Mouse (Mus musculus) forebrain, embryonic 15.5 days (tissue): ENCODE measurements around the gene Tmem235. TPM values are rescaled to one million over a fixed set of nuclear protein-coding genes. Genes with fewer than 3 reads are reported as not detected.
"Not testable (repeated sequence)": the region's sequence is repeated elsewhere in the genome, so short reads cannot be mapped to it uniquely, and the experiment has no call there.

Experiments used
- ATAC-seq: fragments of 200-750 bp; cut with Nextera tagmentation; replicated peaks from 2 replicates; pipeline ENCODE4 v1.8.0; 2017; ENCODE audit warnings: mild to moderate bottlenecking, moderate TSS enrichment, moderate library complexity
- H3K27ac ChIP-seq: fragments of 300-500 bp; sonication (generic); replicated peaks from 2 replicates; pipeline ENCODE4 v1.5.1; 2015; ENCODE audit warnings: mild to moderate bottlenecking, inconsistent platforms
- H3K27me3 ChIP-seq: fragments of 300-500 bp; sonication (generic); 2 replicates; pipeline ENCODE4 v1.6.1; 2015; ENCODE audit warnings: inconsistent platforms
- H3K36me3 ChIP-seq: fragments of 300-500 bp; sonication (generic); 2 replicates; pipeline ENCODE4 v1.6.1; 2015; ENCODE audit warnings: mild to moderate bottlenecking, inconsistent platforms
- H3K4me1 ChIP-seq: fragments of 300-500 bp; sonication (generic); 2 replicates; pipeline ENCODE4 v1.6.1; 2015; ENCODE audit warnings: inconsistent platforms
- H3K4me2 ChIP-seq: fragments of 300-500 bp; sonication (generic); replicated peaks from 2 replicates; pipeline ENCODE4 v1.6.1; 2015; ENCODE audit warnings: mild to moderate bottlenecking, inconsistent platforms
- H3K4me3 ChIP-seq: fragments of 300-500 bp; sonication (generic); 2 replicates; pipeline ENCODE4 v1.5.1; 2015; ENCODE audit warnings: mild to moderate bottlenecking, inconsistent platforms
- H3K9ac ChIP-seq: fragments of 300-500 bp; sonication (generic); replicated peaks from 2 replicates; pipeline ENCODE4 v1.6.1; 2015; ENCODE audit warnings: mild to moderate bottlenecking, inconsistent platforms
- H3K9me3 ChIP-seq: fragments of 300-500 bp; sonication (generic); 2 replicates; pipeline ENCODE4 v1.6.1; 2016; ENCODE audit warnings: inconsistent platforms
- WGBS: fragments of 180-500 bp; shearing (Covaris S2); methylation state at CpG from one replicate; pipeline ENCODE4 v1.1.7; 2015; ENCODE audit warnings: mixed read lengths; 5-methylcytosine and 5-hydroxymethylcytosine counted together
- polyA plus RNA-seq: library from polyadenylated mRNA; unstranded; fragments of >200 nt; fragmentation: Nextera tagmentation; extraction: Ambion mirVana; gene quantifications from 2 replicates; pipeline ENCODE4 v1.2.1, GENCODE M21; 2015

The Tmem235 gene
- polyA plus RNA-seq, result not detected in 2 replicates

- Histone ChIP-seq H3K9ac (no peak within 1 kb of the TSS), H3K4me3 (no peak within 1 kb of the TSS), H3K4me2 (no peak within 1 kb of the TSS), H3K36me3 (peaks cover 12% of the 10 kb centered on the region; the same call in 1 of the 2 replicates), H3K4me1 (no peaks in the 10 kb centered on the region), H3K9me3 (no peaks in the 10 kb centered on the region), H3K27ac (no peak within 1 kb of the TSS), H3K27me3 (peaks cover 25% of the 10 kb centered on the region; the same call in 1 of the 2 replicates)
- WGBS, result 5% methylated on average over 23 of the region's 23 CpGs
- ATAC-seq, result no peak
Observed at GRCm38 (mm10) chr11:117860601-117861000, at the start of gene Tmem235. Tmem235 (plus strand) TSS chr11:117860752.

GRCm38 (mm10) chr11:117813867-117814266, 46.7 kb upstream of the Tmem235 start:
- ATAC-seq, result no peak
- Histone ChIP-seq H3K4me1 (peaks cover 21% of the 10 kb centered on the region), H3K9ac (no peak overlapping the region), H3K9me3 (no peaks in the 10 kb centered on the region), H3K4me2 (no peak overlapping the region), H3K36me3 (peaks cover 3% of the 10 kb centered on the region; the same call in 1 of the 2 replicates), H3K4me3 (no peak overlapping the region), H3K27me3 (peaks cover 6% of the 10 kb centered on the region; the same call in 1 of the 2 replicates), H3K27ac (no peak overlapping the region)
- 74% methylated on average over 5 of the region's 5 CpGs for WGBS

- WGBS, result 92% methylated on average over 6 of the region's 6 CpGs
- Histone ChIP-seq H3K27me3 (no peaks in the 10 kb centered on the region), H3K36me3 (peaks cover 3% of the 10 kb centered on the region; the same call in 1 of the 2 replicates), H3K27ac (no peak overlapping the region), H3K4me3 (no peak overlapping the region), H3K4me1 (peaks cover 17% of the 10 kb centered on the region), H3K9ac (no peak overlapping the region), H3K4me2 (no peak overlapping the region), H3K9me3 (no peaks in the 10 kb centered on the region)
- ATAC-seq, result no peak
Observed at GRCm38 (mm10) chr11:117814704-117815366, 45.7 kb upstream of the Tmem235 start.

GRCm38 (mm10) chr11:117815850-117816249, 44.7 kb upstream of the Tmem235 start:
- H3K4me2 ChIP-seq, H3K36me3 ChIP-seq, H3K27ac ChIP-seq, H3K9ac ChIP-seq, H3K9me3 ChIP-seq, H3K4me3 ChIP-seq, ATAC-seq, H3K4me1 ChIP-seq, H3K27me3 ChIP-seq: not testable (repeated sequence)
- 87% methylated on average over 9 of the region's 9 CpGs for WGBS

GRCm38 (mm10) chr11:117816389-117816996, 44.1 kb upstream of the Tmem235 start:
- Histone ChIP-seq H3K27ac (no peak overlapping the region), H3K4me2 (no peak overlapping the region), H3K36me3 (peaks cover 3% of the 10 kb centered on the region; the same call in 1 of the 2 replicates), H3K27me3 (no peaks in the 10 kb centered on the region), H3K9ac (no peak overlapping the region), H3K4me3 (no peak overlapping the region), H3K9me3 (no peaks in the 10 kb centered on the region), H3K4me1 (peaks cover 5% of the 10 kb centered on the region; the same call in 1 of the 2 replicates)
- ATAC-seq, result no peak
- 90% methylated on average over 13 of the region's 13 CpGs for WGBS

GRCm38 (mm10) chr11:117819095-117819494, 41.5 kb upstream of the Tmem235 start:
- Histone ChIP-seq H3K9me3 (no peaks in the 10 kb centered on the region), H3K36me3 (peaks cover 3% of the 10 kb centered on the region; the same call in 1 of the 2 replicates), H3K4me2 (no peak overlapping the region), H3K27ac (no peak overlapping the region), H3K9ac (no peak overlapping the region), H3K4me3 (no peak overlapping the region), H3K27me3 (no peaks in the 10 kb centered on the region), H3K4me1 (peaks cover 10% of the 10 kb centered on the region)
- no peak for ATAC-seq
- 49% methylated on average over 8 of the region's 8 CpGs for WGBS

GRCm38 (mm10) chr11:117820173-117820572, 40.4 kb upstream of the Tmem235 start:
- 93% methylated on average over 7 of the region's 7 CpGs for WGBS
- Histone ChIP-seq H3K4me3 (no peak overlapping the region), H3K4me1 (peaks cover 20% of the 10 kb centered on the region), H3K36me3 (peaks cover 3% of the 10 kb centered on the region; the same call in 1 of the 2 replicates), H3K9me3 (no peaks in the 10 kb centered on the region), H3K27ac (no peak overlapping the region), H3K27me3 (no peaks in the 10 kb centered on the region), H3K4me2 (no peak overlapping the region), H3K9ac (no peak overlapping the region)
- no peak for ATAC-seq

- H3K36me3 ChIP-seq, result no peaks in the 10 kb centered on the region; the same call in 1 of the 2 replicates
- no peak overlapping the region for H3K4me2 ChIP-seq
- 92% methylated on average over 9 of the region's 9 CpGs for WGBS
- no peak for ATAC-seq
- no peak overlapping the region for H3K27ac ChIP-seq
- H3K9ac ChIP-seq, result no peak overlapping the region
- peaks cover 37% of the 10 kb centered on the region for H3K4me1 ChIP-seq
- no peaks in the 10 kb centered on the region for H3K9me3 ChIP-seq
- no peak overlapping the region for H3K4me3 ChIP-seq
- H3K27me3 ChIP-seq, result no peaks in the 10 kb centered on the region
Observed at GRCm38 (mm10) chr11:117821868-117822267, 38.7 kb upstream of the Tmem235 start.

GRCm38 (mm10) chr11:117822728-117823241, 37.8 kb upstream of the Tmem235 start:
- no peak for ATAC-seq
- peaks cover 45% of the 10 kb centered on the region for H3K4me1 ChIP-seq
- H3K27me3 ChIP-seq, result no peaks in the 10 kb centered on the region
- H3K36me3 ChIP-seq, result no peaks in the 10 kb centered on the region
- 71% methylated on average over 7 of the region's 7 CpGs for WGBS
- H3K4me2 ChIP-seq, result no peak overlapping the region
- H3K9me3 ChIP-seq, result no peaks in the 10 kb centered on the region
- H3K9ac ChIP-seq, result no peak overlapping the region
- no peak overlapping the region for H3K4me3 ChIP-seq
- H3K27ac ChIP-seq, result no peak overlapping the region

GRCm38 (mm10) chr11:117823411-117823810, 37.1 kb upstream of the Tmem235 start:
- WGBS, result 92% methylated on average over 6 of the region's 6 CpGs

GRCm38 (mm10) chr11:117824060-117824969, 36.2 kb upstream of the Tmem235 start:
- Histone ChIP-seq H3K9me3 (no peaks in the 10 kb centered on the region), H3K4me1 (peaks cover 54% of the 10 kb centered on the region), H3K27me3 (no peaks in the 10 kb centered on the region), H3K36me3 (no peaks in the 10 kb centered on the region), H3K4me3 (peak overlapping the region; percentile 48), H3K9ac (peak overlapping the region; percentile 52), H3K4me2 (peak overlapping the region; percentile 85), H3K27ac (peak overlapping the region; percentile 64; the same call in 1 of the 2 replicates)
- 8% methylated on average over 23 of the region's 23 CpGs for WGBS
- ATAC-seq, result peak; percentile 73

More at GRCm38 (mm10) chr11:117823411-117823810, 37.1 kb upstream of the Tmem235 start:
- Histone ChIP-seq H3K4me2 (no peak overlapping the region), H3K4me3 (no peak overlapping the region), H3K4me1 (peaks cover 51% of the 10 kb centered on the region), H3K9me3 (no peaks in the 10 kb centered on the region), H3K36me3 (no peaks in the 10 kb centered on the region), H3K27me3 (no peaks in the 10 kb centered on the region), H3K9ac (no peak overlapping the region), H3K27ac (no peak overlapping the region)
- ATAC-seq, result no peak
